Mouse (Mus musculus): ENCODE measurements around the gene Opalin.

The Opalin gene

DNA sequence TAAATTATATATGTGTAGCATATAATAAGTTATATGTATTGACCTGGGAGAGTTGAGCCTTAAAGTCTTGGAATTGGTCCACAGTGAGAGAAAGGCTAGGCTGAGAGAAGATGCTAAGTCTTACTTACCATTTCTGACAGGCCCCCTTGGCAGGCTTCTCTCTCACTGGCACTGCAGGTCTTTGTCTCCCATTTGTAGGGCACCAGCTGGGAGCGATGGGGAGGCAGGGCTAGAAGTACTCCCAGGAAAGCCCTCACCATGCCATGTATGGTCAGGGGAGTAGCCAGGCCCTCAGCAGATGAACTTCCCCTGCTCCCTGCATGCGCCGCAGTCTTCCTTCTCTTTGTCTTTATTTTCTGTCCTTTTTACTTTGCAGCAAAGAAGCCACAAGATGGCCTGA is at the start of gene Opalin:
TSS of gene Opalin (minus strand) at position 208 of the 400 bp plus-strand sequence.
- DNase-seq (ENCODE audit: low spot score), result no peak

DNA sequence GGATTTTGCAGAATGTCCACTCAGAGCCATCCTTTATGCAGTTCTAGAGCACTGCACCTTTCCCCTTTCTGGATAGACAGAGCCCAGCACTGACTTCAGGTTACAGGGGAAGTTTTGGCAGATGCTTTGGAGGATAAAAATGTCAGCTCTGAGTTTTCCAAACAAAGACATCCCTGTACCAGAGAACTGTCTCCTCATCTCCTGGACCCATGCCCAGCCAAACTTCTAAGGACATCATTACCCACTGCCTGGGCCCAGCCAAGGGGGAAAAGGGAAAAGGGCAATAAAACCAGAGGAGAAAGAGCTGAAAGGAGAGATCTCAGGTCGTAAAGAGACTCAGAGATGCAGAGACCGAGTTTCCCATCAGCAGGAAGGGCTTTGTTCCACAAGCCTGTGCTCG is 46.1 kb upstream of the Opalin start:
- DNase-seq (ENCODE audit: low spot score), result no peak

DNA sequence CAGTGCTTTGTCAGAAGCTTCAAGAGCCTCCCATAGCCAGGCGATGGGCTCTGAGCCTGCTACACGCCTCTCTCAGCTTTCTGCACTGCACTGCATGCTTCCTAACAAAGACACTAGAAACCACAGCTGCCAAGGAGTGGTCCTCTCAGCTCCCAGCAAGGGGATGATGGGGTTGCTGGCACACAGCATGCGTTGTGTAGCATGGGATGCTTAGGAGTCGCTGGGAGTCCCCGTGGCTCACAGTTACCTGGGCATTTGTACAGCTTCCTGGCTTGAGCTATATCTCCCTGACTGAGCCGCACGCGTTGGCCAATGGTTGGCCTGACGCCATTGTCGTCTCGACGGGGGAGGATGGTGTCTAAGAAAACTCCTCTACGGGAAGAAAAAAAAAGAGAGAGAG is 43.0 kb upstream of the Opalin start:
- no peak for DNase-seq (ENCODE audit: low spot score)

DNA sequence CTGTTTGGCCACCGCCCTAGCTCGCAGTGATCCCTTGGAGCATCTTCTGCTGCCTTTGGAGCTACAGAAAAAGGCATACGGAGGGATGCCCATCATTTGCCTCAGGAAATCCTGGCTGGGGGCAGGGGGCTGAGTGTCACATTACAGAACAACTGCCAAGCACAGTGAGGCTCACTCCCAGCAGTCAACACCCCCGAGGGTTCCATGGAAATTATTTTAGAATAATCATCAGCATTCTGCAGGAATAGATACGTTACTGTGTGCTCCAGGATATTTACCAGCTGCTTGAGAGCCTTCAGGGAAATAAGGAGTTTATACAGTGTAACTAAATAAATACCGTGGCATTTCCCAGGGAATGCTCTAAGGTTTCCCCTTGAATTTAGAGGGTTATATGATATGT is 41.4 kb upstream of the Opalin start:
- no peak for DNase-seq (ENCODE audit: low spot score)

DNA sequence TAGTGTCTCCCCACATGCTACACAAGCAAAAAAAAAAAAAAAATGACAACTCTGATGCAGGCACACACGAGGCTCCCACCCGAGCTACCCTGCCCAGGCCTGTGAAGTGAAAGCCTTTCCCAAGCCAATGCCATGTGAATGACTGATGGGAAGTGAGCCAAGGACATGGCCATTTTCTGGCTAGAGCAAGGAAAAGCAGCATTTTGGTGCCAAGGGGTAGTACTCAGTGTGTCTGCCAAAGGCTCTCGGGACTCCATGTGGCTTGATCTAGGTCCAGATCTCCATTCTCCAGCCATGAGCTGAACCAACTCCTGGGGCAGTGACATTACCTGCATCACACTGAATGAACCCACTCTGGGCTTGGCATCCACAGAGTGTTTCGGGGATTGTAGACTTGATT is 40.4 kb upstream of the Opalin start:
- no peak for DNase-seq (ENCODE audit: low spot score)

DNA sequence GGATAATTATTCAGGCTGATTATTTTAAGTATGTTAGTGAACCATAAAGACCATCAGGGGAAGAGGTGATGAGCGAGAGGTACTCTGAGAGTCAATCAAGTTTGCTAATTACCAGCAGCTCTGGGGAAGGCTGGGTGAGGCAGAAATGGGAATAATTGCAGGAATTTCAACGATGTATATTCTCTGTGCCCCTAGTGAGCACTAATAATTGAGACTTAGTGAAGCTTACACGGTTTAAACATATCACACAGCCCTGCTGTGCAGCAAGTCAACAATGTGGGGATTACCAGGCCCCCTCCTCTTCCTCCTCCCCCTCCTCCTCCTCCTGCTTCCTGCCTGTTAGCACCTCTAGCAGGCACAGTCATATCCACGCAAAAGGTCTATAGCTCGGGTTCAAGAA is 37.7 kb upstream of the Opalin start:
- DNase-seq (ENCODE audit: low spot score), result no peak

DNA sequence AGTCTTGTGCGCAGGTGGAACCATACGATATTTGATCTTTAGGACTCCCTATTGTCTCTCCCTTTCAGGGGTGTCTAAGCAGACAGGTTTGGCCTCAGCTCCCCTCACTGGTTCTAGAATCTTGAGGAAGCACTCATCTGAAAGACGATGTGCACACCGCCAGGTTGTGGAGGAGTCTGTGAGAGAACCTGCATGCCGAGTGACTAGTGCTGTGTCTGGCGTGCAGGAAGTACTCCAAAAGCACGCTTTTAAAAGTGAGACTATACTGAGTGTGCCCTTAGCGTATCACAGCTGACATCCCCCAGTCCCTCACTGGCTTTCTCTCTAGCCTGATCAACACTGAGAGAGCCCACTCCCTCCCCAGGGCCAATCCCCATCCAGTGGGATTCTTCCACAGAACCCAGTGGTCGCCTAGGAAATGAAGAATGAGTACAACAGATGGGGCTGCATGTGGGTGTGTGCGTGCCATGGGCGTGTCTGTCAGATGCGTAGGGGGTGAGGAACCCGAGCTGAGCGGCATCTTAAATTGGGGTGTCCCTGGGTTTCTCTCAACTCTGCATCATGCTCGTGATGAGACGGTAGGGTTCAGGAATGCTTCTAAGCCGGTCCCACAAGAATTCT is 37.1 kb upstream of the Opalin start:
- no peak for DNase-seq (ENCODE audit: low spot score)

DNA sequence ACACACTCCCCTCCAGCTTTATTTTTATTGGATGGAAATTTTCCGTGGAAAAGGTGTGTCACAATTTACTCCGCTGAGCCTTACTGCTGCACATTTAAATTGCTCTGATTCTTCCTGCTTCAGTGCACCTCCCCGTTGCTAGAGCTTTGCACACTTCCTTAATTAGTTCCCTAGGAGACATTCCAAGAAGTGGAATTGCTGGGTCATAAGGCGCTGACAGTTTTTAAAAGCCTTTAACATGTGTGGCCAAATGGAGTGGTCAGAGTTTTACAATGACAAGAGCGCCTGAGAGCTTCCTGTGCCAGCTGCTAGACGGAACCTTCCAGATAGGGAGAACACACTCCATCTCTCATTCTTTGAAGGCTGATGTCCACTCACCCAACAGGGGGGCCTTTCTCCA is 35.7 kb upstream of the Opalin start:
- no peak for DNase-seq (ENCODE audit: low spot score)

DNA sequence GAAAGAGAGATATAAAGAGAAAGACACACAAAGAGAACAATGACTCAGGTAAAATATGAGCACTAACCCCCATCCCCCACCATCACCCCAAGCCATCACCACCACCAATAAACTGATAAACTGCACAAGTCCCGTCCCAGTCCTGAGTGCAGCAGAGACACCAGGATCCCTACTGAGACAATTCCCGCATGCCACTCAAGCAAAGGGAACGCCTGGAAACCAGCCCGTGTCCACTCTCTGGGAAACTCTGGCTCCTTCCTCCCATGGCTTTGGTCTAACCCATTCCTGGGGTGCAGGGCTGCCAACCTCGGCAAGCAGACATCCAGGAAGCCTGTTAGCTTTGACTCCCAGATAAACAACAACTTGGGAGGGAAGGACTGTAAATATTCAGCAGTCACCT is 33.1 kb upstream of the Opalin start:
- DNase-seq (ENCODE audit: low spot score), result no peak

DNA sequence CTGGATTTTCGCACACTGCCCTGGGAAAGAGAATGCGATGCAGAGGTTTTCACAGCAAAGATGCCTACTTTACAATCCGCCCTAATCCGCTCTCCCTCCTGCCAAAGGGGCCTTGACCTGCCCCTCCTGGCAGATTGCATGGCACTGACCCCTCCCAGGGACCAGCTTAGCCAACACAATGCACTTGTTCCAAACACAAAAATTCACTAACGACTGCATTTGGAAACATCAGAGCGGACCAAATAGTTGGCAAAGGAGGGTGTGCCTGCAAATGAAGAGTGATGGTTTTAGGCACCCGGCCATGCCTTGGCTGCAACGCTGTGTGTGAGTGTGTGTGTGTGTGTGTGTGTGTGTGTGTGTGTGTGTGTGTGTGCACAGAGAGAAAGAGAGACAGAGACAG is 32.6 kb upstream of the Opalin start:
- DNase-seq (ENCODE audit: low spot score), result no peak

DNA sequence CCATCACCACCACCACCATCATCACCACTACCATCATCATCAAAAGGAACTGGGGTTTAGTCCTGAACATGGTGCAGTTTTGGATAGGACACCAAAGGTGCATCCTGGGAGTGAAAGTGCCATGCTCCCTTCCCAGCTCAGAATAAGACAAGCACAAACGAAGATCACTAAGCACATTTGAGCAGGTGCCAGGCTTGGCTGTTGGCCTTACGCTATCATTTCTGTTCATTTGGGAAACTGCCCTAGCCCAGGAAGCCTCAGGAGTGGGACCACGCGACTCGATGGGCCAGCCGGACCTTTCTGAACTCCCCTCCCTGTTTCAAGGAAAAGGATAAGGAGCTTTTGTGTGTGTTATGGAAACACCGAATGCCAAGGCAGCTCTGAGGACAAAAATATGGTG is 31.8 kb upstream of the Opalin start:
- no peak for DNase-seq (ENCODE audit: low spot score)

DNA sequence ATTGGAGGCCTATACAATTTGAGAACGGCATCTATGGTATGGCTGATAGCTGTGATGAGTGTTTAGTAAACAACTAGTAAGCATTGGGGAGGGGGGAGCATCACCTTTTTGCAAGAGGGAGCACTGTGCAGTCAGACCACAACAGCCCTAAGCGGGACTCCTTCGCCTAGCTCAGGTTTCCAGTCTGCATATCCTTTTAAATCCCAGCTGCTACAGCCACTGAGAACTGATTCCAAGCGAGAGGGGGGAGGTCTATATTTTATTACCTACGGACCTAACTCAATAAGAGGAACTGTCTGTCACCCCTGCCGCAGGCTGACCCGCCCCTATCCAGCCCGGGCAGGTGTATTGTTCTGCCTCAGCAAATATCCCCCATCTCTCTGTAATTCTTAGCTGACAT is 30.6 kb upstream of the Opalin start:
- DNase-seq (ENCODE audit: low spot score), result no peak

DNA sequence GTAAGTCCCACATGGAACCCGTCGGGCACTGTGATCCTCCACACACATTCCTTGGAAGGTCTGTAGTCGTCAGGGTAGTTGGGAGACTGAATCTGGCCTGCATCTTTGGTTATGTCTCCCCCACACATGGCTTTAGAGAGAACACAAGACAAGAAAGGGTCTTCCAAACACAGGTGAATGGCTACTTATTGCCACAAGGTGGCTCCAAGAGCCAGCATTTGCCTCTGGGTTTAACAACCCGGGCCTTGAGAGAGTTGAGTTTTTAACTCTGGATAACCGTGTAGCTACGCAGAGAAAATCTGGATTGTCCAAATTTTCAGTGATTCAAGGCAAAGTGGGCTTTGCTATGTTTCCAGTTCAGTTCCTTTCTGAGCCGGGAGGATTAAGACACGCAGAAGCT is 28.0 kb upstream of the Opalin start:
- no peak for DNase-seq (ENCODE audit: low spot score)

DNA sequence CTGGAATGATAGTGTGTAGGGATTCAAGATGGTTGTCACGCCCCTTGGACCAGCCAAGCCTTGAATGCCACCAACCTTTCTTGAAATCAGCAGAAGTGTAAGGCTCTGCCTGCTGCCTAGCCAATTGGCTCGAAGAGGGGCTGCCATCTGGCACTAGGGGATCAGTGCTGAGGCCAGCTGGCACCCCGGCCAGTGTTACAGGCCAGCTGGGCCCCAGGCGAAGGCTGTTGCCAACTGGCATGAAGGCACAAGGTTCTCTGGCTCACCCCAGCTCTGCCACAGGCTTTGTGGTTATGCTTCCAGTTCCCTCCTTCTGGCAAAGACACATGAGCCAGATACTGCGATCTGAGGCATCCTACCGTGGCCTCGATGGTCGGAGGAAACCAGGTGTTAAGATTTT is 24.5 kb upstream of the Opalin start:
- no peak for DNase-seq (ENCODE audit: low spot score)

DNA sequence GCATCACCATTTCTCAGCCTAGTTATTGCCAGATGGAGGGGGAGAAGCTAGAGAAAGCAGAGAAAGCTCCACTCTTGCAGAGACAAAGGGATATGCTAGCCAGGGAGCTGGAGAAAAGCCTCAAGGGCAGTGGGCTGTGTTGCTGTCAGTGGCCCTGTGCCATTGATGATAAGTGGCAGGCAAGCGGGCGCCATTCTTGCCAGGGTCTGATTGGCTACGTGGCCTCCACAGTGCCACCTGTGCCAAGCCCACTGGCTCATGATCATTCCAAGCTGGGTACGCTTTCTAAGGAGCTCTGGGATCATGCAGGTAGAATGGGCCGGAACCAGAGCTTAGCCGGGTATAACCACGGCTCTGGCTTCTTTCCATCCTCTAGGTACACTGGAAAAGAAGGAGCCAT is 23.9 kb upstream of the Opalin start:
- no peak for DNase-seq (ENCODE audit: low spot score)

DNA sequence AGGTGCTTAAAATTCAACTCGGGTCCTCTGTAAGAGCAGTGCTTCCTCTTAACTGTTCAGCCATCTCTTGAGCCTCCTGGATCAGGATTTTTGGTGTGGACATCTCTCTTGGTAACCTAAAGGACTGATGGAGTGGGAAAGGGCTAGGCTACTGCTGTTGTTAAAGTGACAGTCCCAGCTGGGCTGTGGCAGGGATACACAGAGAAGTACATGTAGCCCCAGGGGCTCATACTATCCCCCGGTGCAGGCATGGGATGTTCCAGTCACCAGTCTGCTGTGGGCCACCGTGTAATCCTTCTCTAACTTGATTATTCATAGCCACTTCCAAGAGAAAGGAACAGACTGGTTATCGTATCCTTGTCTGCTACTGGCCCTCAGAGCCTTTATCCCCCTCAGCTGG is 20.1 kb upstream of the Opalin start:
- no peak for DNase-seq (ENCODE audit: low spot score)

DNA sequence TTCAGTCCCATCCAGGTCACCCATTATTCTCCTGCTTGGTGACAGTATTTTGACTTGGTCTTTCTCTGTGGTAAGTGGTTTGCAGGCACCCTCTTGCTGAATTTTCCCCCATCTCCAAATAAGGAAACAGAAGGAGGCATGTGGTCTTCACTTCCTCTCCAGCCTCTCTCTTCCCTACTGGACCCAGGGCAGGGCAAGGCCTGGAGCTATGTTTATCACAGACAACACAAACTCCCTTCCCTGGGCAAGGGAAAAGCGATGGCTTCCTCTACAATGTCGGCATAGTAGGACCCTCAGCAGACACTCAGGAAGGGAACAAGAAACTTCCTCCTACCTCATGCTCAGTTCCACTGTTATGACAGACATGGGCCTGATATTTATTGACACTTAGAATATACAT is 15.0 kb upstream of the Opalin start:
- DNase-seq (ENCODE audit: low spot score), result no peak

DNA sequence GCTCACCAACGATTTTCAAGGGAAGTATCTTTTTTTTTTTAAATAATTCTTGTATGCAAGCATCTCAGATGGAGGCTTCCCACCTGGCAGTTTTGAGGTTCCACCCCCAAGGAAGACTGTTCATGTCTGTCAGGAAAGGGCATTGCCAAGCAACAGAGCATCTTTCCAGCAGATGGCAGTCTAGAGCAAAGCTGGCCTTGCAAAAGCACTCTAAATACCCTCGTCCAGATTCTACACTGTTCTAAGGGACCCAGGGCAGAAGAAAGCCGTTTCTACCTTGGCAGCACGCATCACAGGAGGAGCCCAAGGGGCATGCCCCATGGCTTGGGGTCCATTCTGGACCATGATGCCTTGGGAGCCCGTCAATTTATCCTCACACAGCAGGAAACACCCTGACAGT is 12.9 kb upstream of the Opalin start:
- DNase-seq (ENCODE audit: low spot score), result peak; percentile 29

DNA sequence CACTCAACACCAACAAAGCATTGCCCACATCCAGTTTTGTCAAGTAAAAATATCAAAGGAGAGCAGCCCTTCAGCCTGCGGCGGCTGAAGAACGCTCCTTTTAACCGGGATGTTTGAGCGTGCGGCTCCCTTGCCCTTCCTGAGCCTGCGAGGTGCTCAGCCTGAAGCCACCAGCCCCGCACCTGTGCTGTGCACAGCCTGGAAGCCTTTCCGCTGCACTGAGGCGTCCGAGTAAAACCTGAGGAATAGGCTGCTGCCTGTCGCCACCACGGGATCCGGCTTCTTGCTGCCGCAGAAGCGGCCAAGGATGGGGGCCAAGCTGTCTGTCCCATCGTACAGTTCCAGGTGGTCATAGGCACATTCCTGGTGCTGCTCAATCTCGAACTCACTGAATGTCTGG is 11.6 kb upstream of the Opalin start:
- DNase-seq (ENCODE audit: low spot score), result no peak

DNA sequence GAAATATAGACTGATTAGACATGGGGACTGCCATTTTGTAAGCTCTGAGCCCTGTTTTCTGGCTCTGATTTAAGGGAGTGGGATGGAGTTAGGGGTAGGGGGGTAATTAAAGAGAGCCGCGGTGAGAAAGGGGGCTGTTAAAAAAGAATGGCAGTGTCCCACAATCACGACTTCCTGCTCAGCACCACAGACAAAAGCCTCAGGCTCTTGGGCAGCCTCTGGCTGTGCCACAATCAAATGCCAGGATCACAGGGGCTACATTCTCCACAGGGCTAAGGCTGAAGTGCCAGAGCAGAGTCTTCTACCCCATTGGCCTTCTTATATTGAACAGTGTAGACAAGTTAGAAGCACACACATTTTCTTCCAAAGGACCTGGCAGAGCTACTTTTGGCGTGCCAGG is 11.0 kb upstream of the Opalin start:
- no peak for DNase-seq (ENCODE audit: low spot score)

DNA sequence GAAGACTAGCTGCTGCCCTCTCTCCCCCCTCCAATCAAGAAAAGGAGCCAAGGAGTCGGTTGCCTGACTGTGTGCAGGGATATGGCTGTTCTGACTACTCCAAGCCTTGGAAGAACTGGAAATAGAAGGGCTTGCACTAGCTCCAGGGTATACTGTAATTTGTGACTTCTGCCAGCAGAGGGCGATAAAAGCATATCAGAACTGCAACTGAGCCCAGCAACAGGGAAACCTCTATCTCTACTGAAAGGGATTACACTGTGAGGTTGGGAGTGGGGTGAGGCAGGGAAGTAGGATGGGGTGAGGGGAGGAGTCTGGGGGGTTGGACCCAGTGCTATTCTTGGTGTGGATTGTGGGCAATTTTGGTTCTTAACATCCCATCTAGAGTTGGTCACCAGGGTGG is 9.8 kb upstream of the Opalin start:
- peak; percentile 78 for DNase-seq (ENCODE audit: low spot score)

DNA sequence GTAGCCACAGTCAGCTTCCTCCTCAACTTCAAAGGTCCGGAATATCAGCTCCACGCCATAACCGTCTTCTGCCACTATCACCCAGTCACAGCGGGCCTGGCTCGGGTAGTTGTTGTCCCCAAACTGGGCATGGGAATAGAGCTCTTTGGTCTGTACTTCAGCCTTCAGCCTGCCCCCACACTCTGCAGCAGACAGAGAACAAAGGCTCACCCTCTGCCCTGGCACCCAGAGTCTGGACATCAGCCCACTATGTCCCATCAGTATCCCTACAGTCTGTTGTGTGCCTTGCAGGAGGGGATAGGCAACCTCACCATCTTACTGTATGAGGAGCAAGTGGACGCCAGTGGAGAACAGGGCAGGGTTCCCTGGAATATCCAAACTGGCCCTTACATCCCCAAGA is 9.4 kb upstream of the Opalin start:
- DNase-seq (ENCODE audit: low spot score), result no peak

DNA sequence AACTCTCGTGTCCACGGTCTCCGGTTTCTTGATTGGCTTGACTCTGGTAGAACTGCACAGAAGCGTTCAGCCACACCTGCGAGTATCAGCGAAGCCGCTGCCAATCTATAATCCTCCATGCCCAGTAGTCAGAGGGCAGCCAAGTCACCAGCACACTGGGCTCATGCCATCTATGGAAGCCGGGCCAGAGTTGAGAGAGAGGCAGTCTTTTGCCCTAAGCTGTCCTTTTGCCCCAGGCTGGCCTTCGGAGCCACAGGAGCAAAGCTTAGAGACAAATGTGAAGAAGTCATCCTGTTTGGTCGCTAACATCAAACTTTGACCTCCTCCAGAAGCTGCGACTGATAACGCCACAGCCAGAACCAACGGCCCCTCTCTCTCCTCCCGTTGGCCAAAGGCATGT is 6.7 kb upstream of the Opalin start:
- no peak for DNase-seq (ENCODE audit: low spot score)

DNA sequence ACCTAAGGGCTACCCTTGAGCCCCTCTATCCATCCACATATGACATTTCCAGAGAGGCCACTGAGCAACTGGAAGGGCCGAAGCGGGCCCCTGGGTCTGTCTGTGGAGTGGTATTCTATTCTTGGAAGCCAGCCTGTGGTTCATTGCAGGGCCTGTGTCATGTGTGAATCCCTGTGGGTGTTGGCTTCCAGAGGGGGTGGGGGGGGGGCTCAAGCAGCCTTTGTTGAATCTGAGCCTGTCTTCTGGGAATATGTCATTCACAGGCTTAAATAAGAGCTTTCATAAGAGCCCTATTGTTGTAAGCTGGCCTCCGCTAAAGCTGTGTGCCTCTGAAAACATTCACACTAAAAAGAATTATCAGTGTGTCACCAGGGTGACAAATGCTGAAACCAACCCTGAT is 4.7 kb upstream of the Opalin start:
- DNase-seq (ENCODE audit: low spot score), result no peak

Measured in lung, postnatal 25 days (tissue).